In genomic region chr3:146652431-146652830, GRCm38 (mm10) we compare ENCODE assay signal across 25 mouse cellular contexts. TPM values are rescaled to one million over a fixed set of nuclear protein-coding genes. Genes with fewer than 3 reads are reported as not detected.
A peak's percentile ranks its signal among the peaks of the same experiment; 100 is the strongest.
DNase-seq lines count a peak whose midpoint lies in the region; ATAC-seq lines count a peak whose summit lies in the region.
"Had no signal": no experiment of that assay in that cellular context is flagged by ENCODE, and none has a peak within 500 bp of the region (broad histone marks: within the 10 kb centered on the region; RNA-seq: fewer than 3 reads in every experiment).

No protein-coding gene starts in this region.

- no peak overlapping the region for H3K9ac ChIP-seq in liver, embryonic 15.5 days
- H3K9ac ChIP-seq: embryonic facial prominence, embryonic 13.5 days; forebrain, embryonic 12.5 days; hindbrain, embryonic 12.5 days had no signal

- peak overlapping the region; percentile 38; the same call in 1 of the 2 replicates for H3K27ac ChIP-seq in liver, embryonic 15.5 days (replicated peaks)
- H3K27ac ChIP-seq: embryonic facial prominence, embryonic 13.5 days; forebrain, embryonic 12.5 days; hindbrain, embryonic 12.5 days had no signal

- no peak overlapping the region for H3K4me2 ChIP-seq in liver, embryonic 15.5 days
- H3K4me2 ChIP-seq: embryonic facial prominence, embryonic 13.5 days; forebrain, embryonic 12.5 days; hindbrain, embryonic 12.5 days had no signal

- H3K36me3 ChIP-seq in liver, embryonic 15.5 days (replicated peaks), result no peaks in the 10 kb centered on the region
- H3K36me3 ChIP-seq: embryonic facial prominence, embryonic 13.5 days; forebrain, embryonic 12.5 days; hindbrain, embryonic 12.5 days had no signal

- no peak for ATAC-seq in liver, embryonic 15.5 days (ENCODE audit: insufficient read depth)
- ATAC-seq: forebrain, embryonic 16.5 days; hindbrain, embryonic 16.5 days; inflammation-experienced regulatory T-cells, adult 6 months; intestine, postnatal 0 days had no signal

- 80% methylated on average over 5 of the region's 5 CpGs for WGBS in liver, embryonic 15.5 days (ENCODE audit: insufficient replicate concordance)

- no peaks in the 10 kb centered on the region for H3K27me3 ChIP-seq in liver, embryonic 15.5 days
- H3K27me3 ChIP-seq: embryonic facial prominence, embryonic 13.5 days; forebrain, embryonic 12.5 days; hindbrain, embryonic 12.5 days had no signal

- peaks cover 33% of the 10 kb centered on the region for H3K4me1 ChIP-seq in liver, embryonic 15.5 days (replicated peaks)
- H3K4me1 ChIP-seq: forebrain, embryonic 12.5 days; hindbrain, embryonic 12.5 days had no signal

- no peaks in the 10 kb centered on the region for H3K9me3 ChIP-seq in liver, embryonic 15.5 days (replicated peaks)
- H3K9me3 ChIP-seq: embryonic facial prominence, embryonic 13.5 days; forebrain, embryonic 12.5 days; hindbrain, embryonic 12.5 days had no signal

- H3K4me3 ChIP-seq in liver, embryonic 15.5 days (replicated peaks), result no peak overlapping the region
- H3K4me3 ChIP-seq: embryonic facial prominence, embryonic 13.5 days; forebrain, embryonic 12.5 days; hindbrain, embryonic 12.5 days had no signal

- DNase-seq in liver (no peak), adipocyte (ENCODE audit: low spot score) (no peak)
- peak; percentile 76 for DNase-seq in adrenal gland, adult 2 months
- DNase-seq in adrenal gland, adult 8-10 months, result peak; percentile 58
- DNase-seq in adrenal gland, postnatal 36 days, result peak; percentile 66 to 74
- DNase-seq: cerebellum, adult 11 months; cerebellum, adult 8-10 months; cerebellum, postnatal 14 days; gastrocnemius, postnatal 10 days; heart, postnatal 10 days; heart, postnatal 4 days had no signal

RNA-seq across cellular contexts. Expression of gene 4930503B20Rik, which starts 1.3 kb away (rescaled TPM):
- not detected in 2 replicates for polyA plus RNA-seq in liver, embryonic 15.5 days (2015; fragmentation: Nextera tagmentation; extraction: Ambion mirVana)
- total RNA-seq in adrenal gland, adult 2 months (2021), result not detected
- not detected in 2 replicates for polyA plus RNA-seq in adrenal gland, adult 2 months (2012; rRNA removed)
- total RNA-seq in adrenal gland, adult 8-10 months (2022), result not detected
- not detected for total RNA-seq in adrenal gland, postnatal 36 days (2021)
- total RNA-seq: adrenal gland, adult 18-20 months; ES-E14; gastrocnemius, postnatal 4 days; heart, postnatal 10 days had no signal
- polyA plus RNA-seq: forebrain, embryonic 12.5 days; forebrain, embryonic 16.5 days; frontal cortex, adult 2 months; heart, embryonic 14.5 days; hindbrain, embryonic 12.5 days; hindbrain, embryonic 16.5 days; inflammation-experienced regulatory T-cells, adult 6 months; intestine, postnatal 0 days had no signal

RNA-seq across cellular contexts. Expression of gene Samd13, which starts 33.0 kb away (rescaled TPM):
- 0.33 and 0.45 TPM in 2 replicates for polyA plus RNA-seq in liver, embryonic 15.5 days (2015; fragmentation: Nextera tagmentation; extraction: Ambion mirVana)
- total RNA-seq in adrenal gland, adult 2 months (2021), result under 1 TPM; 0.55 to 0.93 TPM
- polyA plus RNA-seq in adrenal gland, adult 2 months (2012; rRNA removed), result not detected in 2 replicates
- total RNA-seq in adrenal gland, adult 8-10 months (2022), result 1 to 10 TPM in 1 of 4 experiments, under 1 TPM in 3; 0.42 to 1.3 (median 0.68) TPM
- total RNA-seq in adrenal gland, postnatal 36 days (2021), result under 1 TPM in 1 of 2 experiments, not detected in 1; 0.26 TPM
- polyA plus RNA-seq: brain, embryonic 14.5 days had no signal

RNA-seq across cellular contexts. Expression of gene Dnase2b, which starts 37.0 kb away (rescaled TPM):
- 2.1 and 3.3 TPM in 2 replicates for polyA plus RNA-seq in liver, embryonic 15.5 days (2015; fragmentation: Nextera tagmentation; extraction: Ambion mirVana)
- not detected for total RNA-seq in adrenal gland, adult 2 months (2021)
- not detected in 2 replicates for polyA plus RNA-seq in adrenal gland, adult 2 months (2012; rRNA removed)
- total RNA-seq in adrenal gland, adult 8-10 months (2022), result not detected
- total RNA-seq in adrenal gland, postnatal 36 days (2021), result not detected
- total RNA-seq: adrenal gland, adult 18-20 months; ES-E14; gastrocnemius, postnatal 10 days; heart, postnatal 10 days; heart, postnatal 4 days had no signal
- polyA plus RNA-seq: brain, embryonic 14.5 days; forebrain, embryonic 12.5 days; forebrain, embryonic 16.5 days; frontal cortex, adult 2 months; heart, embryonic 14.5 days; hindbrain, embryonic 12.5 days; hindbrain, embryonic 16.5 days; inflammation-experienced regulatory T-cells, adult 6 months; intestine, postnatal 0 days had no signal

Comparison
In these comparisons a context has a peak if more than half of its experiments do, and no peak if none do; other contexts are left out.
1. DNase-seq: peak in adrenal gland, adult 2 months (single experiment), adrenal gland, adult 8-10 months (single experiment) and adrenal gland, postnatal 36 days (2 of 2); none in liver (single experiment) and adipocyte (single experiment).